Mouse (Mus musculus) kidney, adult 2 months (tissue): Measurements from ENCODE around the gene Ctdnep1.

Experiments used
- CTCF ChIP-seq: fragments of 200-500 bp; conservative IDR thresholded peaks from 2 replicates; pipeline ENCODE4 v1.5.1; 2011; ENCODE audit warnings: low read depth, mild to moderate bottlenecking, control low read depth, low read length, moderate library complexity, mixed read lengths; ENCODE audit not compliant: insufficient read depth, insufficient read length
- POLR2A ChIP-seq: fragments of 200-500 bp; IDR thresholded peaks from one replicate; pipeline ENCODE4 v1.6.1; 2011; ENCODE audit warnings: low read depth, low read length, control low read depth

GRCm38 (mm10) chr11:69931769-69932168, 49.2 kb upstream of the Ctdnep1 start:
- no peak for TF ChIP-seq CTCF
- no peak for TF ChIP-seq POLR2A
